Mouse (Mus musculus) stomach, postnatal 0 days (tissue): ENCODE measurements around the gene Mrtfa. TPM values are rescaled to one million over a fixed set of nuclear protein-coding genes. Genes with fewer than 3 reads are reported as not detected.

ENCODE experiments used
- ATAC-seq: fragments of 200-750 bp; cut with Nextera tagmentation; 2 replicates; pipeline ENCODE4 v1.8.0; 2017; ENCODE audit not compliant: low FRiP score, low TSS enrichment
- DNase-seq: peaks from one replicate; pipeline ENCODE4 v3.0.0-alpha.2; 2016; ENCODE audit warnings: low spot score
- H3K27ac ChIP-seq: fragments of 300-500 bp; sonication (generic); replicated peaks from 2 replicates; pipeline ENCODE4 v1.5.1; 2014; ENCODE audit warnings: mild to moderate bottlenecking, control low read depth
- H3K27me3 ChIP-seq: fragments of 300-500 bp; sonication (generic); 2 replicates; pipeline ENCODE4 v1.6.1; 2014; ENCODE audit warnings: low read length; ENCODE audit not compliant: control insufficient read depth, insufficient read depth
- H3K36me3 ChIP-seq: fragments of 300-500 bp; sonication (generic); 2 replicates; pipeline ENCODE4 v1.6.1; 2014; ENCODE audit warnings: low read length, mixed read lengths; ENCODE audit not compliant: control insufficient read depth, insufficient read depth
- H3K4me1 ChIP-seq: fragments of 300-500 bp; sonication (generic); replicated peaks from 2 replicates; pipeline ENCODE4 v1.6.1; 2014; ENCODE audit warnings: antibody characterized with exemption; ENCODE audit not compliant: control insufficient read depth, insufficient read depth
- H3K4me2 ChIP-seq: fragments of 300-500 bp; sonication (generic); replicated peaks from 2 replicates; pipeline ENCODE4 v1.6.1; 2014; ENCODE audit warnings: low read depth, mild to moderate bottlenecking, control low read depth, moderate library complexity
- H3K4me3 ChIP-seq: fragments of 300-500 bp; sonication (generic); 2 replicates; pipeline ENCODE4 v1.5.1; 2014; ENCODE audit warnings: low read depth, low read length, control low read depth
- H3K9ac ChIP-seq: fragments of 300-500 bp; sonication (generic); 2 replicates; pipeline ENCODE4 v1.6.1; 2014; ENCODE audit warnings: mild to moderate bottlenecking, low read length, control low read depth, mixed read lengths
- H3K9me3 ChIP-seq: fragments of 300-500 bp; sonication (generic); 2 replicates; pipeline ENCODE4 v1.6.1; 2016; ENCODE audit warnings: low read length; ENCODE audit not compliant: control insufficient read depth
- CTCF ChIP-seq: IDR thresholded peaks from 2 replicates; pipeline ENCODE4 v1.5.1; 2016; ENCODE audit warnings: antibody characterized with exemption, low read depth, mild to moderate bottlenecking, moderate library complexity
- EP300 ChIP-seq: optimal IDR thresholded peaks from 2 replicates; pipeline ENCODE3; 2016; ENCODE audit warnings: antibody characterized with exemption
- WGBS: fragments of 180-500 bp; shearing (Covaris S2); extraction: QIAGEN DNeasy Blood & Tissue Kit; methylation state at CpG from one replicate; pipeline ENCODE4 v1.1.7; 2014; 5-methylcytosine and 5-hydroxymethylcytosine counted together
- polyA plus RNA-seq: library from polyadenylated mRNA; unstranded; fragments of >200 nt; fragmentation: Nextera tagmentation; extraction: Ambion mirVana; gene quantifications from 2 replicates; pipeline ENCODE4 v1.2.1, GENCODE M21; 2015

Mrtfa gene
- polyA plus RNA-seq, 1 experiment from 2014 or later, result 12.6 TPM

GRCm38 (mm10) chr15:81175633-81176032, 14.9 kb downstream of the Mrtfa start:
- H3K27ac ChIP-seq, result no peak overlapping the region
- ATAC-seq, result peak; percentile 50; the same call in 1 of the 2 replicates
- WGBS, result 63% methylated on average over 3 of the region's 3 CpGs

GRCm38 (mm10) chr15:81172259-81172658, 18.3 kb downstream of the Mrtfa start:
- DNase-seq, result no peak
- Histone ChIP-seq H3K27me3 (no peaks in the 10 kb centered on the region), H3K27ac (no peak overlapping the region), H3K4me1 (peaks cover 8% of the 10 kb centered on the region), H3K4me3 (no peak overlapping the region), H3K9me3 (no peaks in the 10 kb centered on the region), H3K9ac (no peak overlapping the region), H3K36me3 (no peaks in the 10 kb centered on the region), H3K4me2 (no peak overlapping the region)
- 78% methylated on average over 8 of the region's 8 CpGs for WGBS
- ATAC-seq, result no peak
- TF ChIP-seq EP300, result no peak
- no peak for TF ChIP-seq CTCF

More at GRCm38 (mm10) chr15:81175633-81176032, 14.9 kb downstream of the Mrtfa start:
- TF ChIP-seq CTCF (no peak), EP300 (no peak)
- Histone ChIP-seq H3K36me3 (no peaks in the 10 kb centered on the region), H3K4me1 (peaks cover 5% of the 10 kb centered on the region), H3K9ac (no peak overlapping the region), H3K4me3 (no peak overlapping the region), H3K9me3 (no peaks in the 10 kb centered on the region), H3K27me3 (no peaks in the 10 kb centered on the region), H3K4me2 (no peak overlapping the region)
- no peak for DNase-seq

- H3K9ac ChIP-seq, result no peak overlapping the region
- no peak for ATAC-seq
- DNase-seq, result no peak
- no peaks in the 10 kb centered on the region for H3K27me3 ChIP-seq
- TF ChIP-seq CTCF, result no peak
- TF ChIP-seq EP300, result no peak
- H3K36me3 ChIP-seq, result no peaks in the 10 kb centered on the region
- H3K9me3 ChIP-seq, result no peaks in the 10 kb centered on the region
- no peak overlapping the region for H3K4me2 ChIP-seq
- H3K27ac ChIP-seq, result no peak overlapping the region
- H3K4me3 ChIP-seq, result no peak overlapping the region
- WGBS, result 33% methylated on average over 6 of the region's 6 CpGs
- peaks cover 3% of the 10 kb centered on the region; the same call in 1 of the 2 replicates for H3K4me1 ChIP-seq
These were observed 21.8 kb downstream of the Mrtfa start for GRCm38 (mm10) chr15:81168735-81169134.

GRCm38 (mm10) chr15:81167831-81168230, 22.7 kb downstream of the Mrtfa start:
- Histone ChIP-seq H3K4me1 (peaks cover 3% of the 10 kb centered on the region; the same call in 1 of the 2 replicates), H3K36me3 (no peaks in the 10 kb centered on the region), H3K27me3 (no peaks in the 10 kb centered on the region), H3K9me3 (no peaks in the 10 kb centered on the region), H3K4me3 (no peak overlapping the region), H3K4me2 (no peak overlapping the region), H3K9ac (no peak overlapping the region), H3K27ac (no peak overlapping the region; the same call in 1 of the 2 replicates)
- no peak for ATAC-seq
- TF ChIP-seq CTCF (no peak), EP300 (peak; percentile 30)
- no peak for DNase-seq
- 65% methylated on average over 10 of the region's 10 CpGs for WGBS

- no peak overlapping the region for H3K9ac ChIP-seq
- H3K4me2 ChIP-seq, result no peak overlapping the region
- peaks cover 3% of the 10 kb centered on the region; the same call in 1 of the 2 replicates for H3K4me1 ChIP-seq
- H3K9me3 ChIP-seq, result no peaks in the 10 kb centered on the region
- H3K27me3 ChIP-seq, result no peaks in the 10 kb centered on the region
- no peak overlapping the region for H3K27ac ChIP-seq
- no peak for TF ChIP-seq CTCF
- no peak for TF ChIP-seq EP300
- no peak for DNase-seq
- no peak for ATAC-seq
- H3K36me3 ChIP-seq, result no peaks in the 10 kb centered on the region
- WGBS, result 90% methylated on average over 5 of the region's 5 CpGs
- no peak overlapping the region for H3K4me3 ChIP-seq
These were observed 24.3 kb downstream of the Mrtfa start for GRCm38 (mm10) chr15:81166291-81166690.

- no peak for TF ChIP-seq EP300
- no peak for TF ChIP-seq CTCF
- Histone ChIP-seq H3K9me3 (no peaks in the 10 kb centered on the region), H3K4me1 (peaks cover 3% of the 10 kb centered on the region; the same call in 1 of the 2 replicates), H3K27ac (peak overlapping the region; percentile 46), H3K27me3 (no peaks in the 10 kb centered on the region), H3K4me3 (no peak overlapping the region), H3K9ac (no peak overlapping the region), H3K4me2 (no peak overlapping the region), H3K36me3 (no peaks in the 10 kb centered on the region)
- no peak for ATAC-seq
- DNase-seq, result no peak
- 21% methylated on average over 9 of the region's 9 CpGs for WGBS
These were observed 25.8 kb downstream of the Mrtfa start for GRCm38 (mm10) chr15:81164560-81165310.
